Mouse (Mus musculus): Measurements from ENCODE around the gene Dennd4a. TPM values are rescaled to one million over a fixed set of nuclear protein-coding genes. Genes with fewer than 3 reads are reported as not detected.
A peak's percentile ranks its signal among the peaks of the same experiment; 100 is the strongest.
"Not testable (repeated sequence)": the region's sequence is repeated elsewhere in the genome, so short reads cannot be mapped to it uniquely, and the experiment has no call there.

Dennd4a gene
- polyA plus RNA-seq, 2 experiments: 8.7 to 9.7 TPM

GRCm38 (mm10) chr9:64807061-64807808 is 3.9 kb upstream of the Dennd4a start:
- H3K9me3 ChIP-seq (ENCODE audit: control insufficient read depth, low read length): no peaks in the 10 kb centered on the region
- no peak for ATAC-seq (ENCODE audit: low FRiP score, low read depth)
- H3K27ac ChIP-seq (replicated peaks; ENCODE audit: low read depth, low read length): no peak overlapping the region
- H3K4me1 ChIP-seq (ENCODE audit: control insufficient read depth, insufficient read depth, low read length): peaks cover 9% of the 10 kb centered on the region; the same call in 1 of the 2 replicates
- no peak overlapping the region for H3K9ac ChIP-seq (ENCODE audit: low read depth, low read length, severe bottlenecking)
- H3K36me3 ChIP-seq (ENCODE audit: control insufficient read depth, insufficient read depth, low read length): no peaks in the 10 kb centered on the region
- no peak for DNase-seq (ENCODE audit: low spot score)
- 69% methylated on average over 14 of the region's 14 CpGs for WGBS
- H3K4me2 ChIP-seq (replicated peaks; ENCODE audit: low read depth, low read length, severe bottlenecking): no peak overlapping the region
- H3K4me3 ChIP-seq (replicated peaks; ENCODE audit: low read length): no peak overlapping the region
- no peak for TF ChIP-seq POLR2A (IDR thresholded peaks at IDR 0.05; ENCODE audit: borderline replicate concordance, extremely low read depth, insufficient read depth, insufficient read length)
- H3K27me3 ChIP-seq (ENCODE audit: control insufficient read depth, insufficient read depth, low read length): no peaks in the 10 kb centered on the region

- ATAC-seq (ENCODE audit: low FRiP score, low read depth) (no peak), DNase-seq (ENCODE audit: low spot score) (no peak)
- Histone ChIP-seq H3K27me3 (ENCODE audit: control insufficient read depth, insufficient read depth, low read length) (no peaks in the 10 kb centered on the region), H3K4me1 (ENCODE audit: control insufficient read depth, insufficient read depth, low read length) (peaks cover 10% of the 10 kb centered on the region; the same call in 1 of the 2 replicates), H3K4me3 (replicated peaks; ENCODE audit: low read length) (no peak overlapping the region), H3K27ac (replicated peaks; ENCODE audit: low read depth, low read length) (no peak overlapping the region), H3K4me2 (replicated peaks; ENCODE audit: low read depth, low read length, severe bottlenecking) (no peak overlapping the region), H3K9ac (ENCODE audit: low read depth, low read length, severe bottlenecking) (no peak overlapping the region), H3K9me3 (ENCODE audit: control insufficient read depth, low read length) (no peaks in the 10 kb centered on the region), H3K36me3 (ENCODE audit: control insufficient read depth, insufficient read depth, low read length) (no peaks in the 10 kb centered on the region)
- 80% methylated on average over 3 of the region's 3 CpGs for WGBS
- TF ChIP-seq POLR2A (IDR thresholded peaks at IDR 0.05; ENCODE audit: borderline replicate concordance, extremely low read depth, insufficient read depth, insufficient read length): no peak
Observed at GRCm38 (mm10) chr9:64809851-64810250, 1.3 kb upstream of the Dennd4a start.

- 1% methylated on average over 39 of the region's 59 CpGs for WGBS
- DNase-seq (ENCODE audit: low spot score): peak; percentile 32
Observed at GRCm38 (mm10) chr9:64811538-64812474, 666 bp downstream of the Dennd4a start.

GRCm38 (mm10) chr9:64812475-64812860 is 1.3 kb downstream of the Dennd4a start:
- Histone ChIP-seq H3K27ac (replicated peaks; ENCODE audit: low read depth, low read length) (no peak overlapping the region), H3K9me3 (ENCODE audit: control insufficient read depth, low read length) (no peaks in the 10 kb centered on the region), H3K27me3 (ENCODE audit: control insufficient read depth, insufficient read depth, low read length) (no peaks in the 10 kb centered on the region), H3K4me3 (replicated peaks; ENCODE audit: low read length) (peak overlapping the region; percentile 82), H3K36me3 (ENCODE audit: control insufficient read depth, insufficient read depth, low read length) (no peaks in the 10 kb centered on the region), H3K4me1 (ENCODE audit: control insufficient read depth, insufficient read depth, low read length) (peaks cover 10% of the 10 kb centered on the region; the same call in 1 of the 2 replicates), H3K4me2 (replicated peaks; ENCODE audit: low read depth, low read length, severe bottlenecking) (peak overlapping the region; percentile 73), H3K9ac (ENCODE audit: low read depth, low read length, severe bottlenecking) (0 out of 2 replicates have a peak overlapping the region, but pooled peaks have one; percentile 71)
- DNase-seq (ENCODE audit: low spot score): no peak
- no peak for TF ChIP-seq POLR2A (IDR thresholded peaks at IDR 0.05; ENCODE audit: borderline replicate concordance, extremely low read depth, insufficient read depth, insufficient read length)
- WGBS: 29% methylated on average over 1 of the region's 1 CpGs
- no peak for ATAC-seq (ENCODE audit: low FRiP score, low read depth)

More at GRCm38 (mm10) chr9:64811538-64812474, 666 bp downstream of the Dennd4a start:
- no peaks in the 10 kb centered on the region for H3K36me3 ChIP-seq (ENCODE audit: control insufficient read depth, insufficient read depth, low read length)
- peak overlapping the region; percentile 71 for H3K9ac ChIP-seq (ENCODE audit: low read depth, low read length, severe bottlenecking)
- H3K4me3 ChIP-seq (replicated peaks; ENCODE audit: low read length): peak overlapping the region; percentile 82
- no peak for TF ChIP-seq POLR2A (IDR thresholded peaks at IDR 0.05; ENCODE audit: borderline replicate concordance, extremely low read depth, insufficient read depth, insufficient read length)
- H3K9me3 ChIP-seq (ENCODE audit: control insufficient read depth, low read length): no peaks in the 10 kb centered on the region
- H3K4me1 ChIP-seq (ENCODE audit: control insufficient read depth, insufficient read depth, low read length): peaks cover 10% of the 10 kb centered on the region; the same call in 1 of the 2 replicates
- peak; percentile 55 for ATAC-seq (ENCODE audit: low FRiP score, low read depth)
- peak overlapping the region; percentile 82 for H3K27ac ChIP-seq (replicated peaks; ENCODE audit: low read depth, low read length)
- H3K27me3 ChIP-seq (ENCODE audit: control insufficient read depth, insufficient read depth, low read length): no peaks in the 10 kb centered on the region
- H3K4me2 ChIP-seq (replicated peaks; ENCODE audit: low read depth, low read length, severe bottlenecking): peak overlapping the region; percentile 73

- ATAC-seq (ENCODE audit: low FRiP score, low read depth) (no peak), DNase-seq (ENCODE audit: low spot score) (no peak)
- no peak for TF ChIP-seq POLR2A (IDR thresholded peaks at IDR 0.05; ENCODE audit: borderline replicate concordance, extremely low read depth, insufficient read depth, insufficient read length)
- 82% methylated on average over 6 of the region's 6 CpGs for WGBS
- H3K4me3 ChIP-seq (replicated peaks; ENCODE audit: low read length): no peak overlapping the region
- no peak overlapping the region for H3K9ac ChIP-seq (ENCODE audit: low read depth, low read length, severe bottlenecking)
- no peaks in the 10 kb centered on the region for H3K36me3 ChIP-seq (ENCODE audit: control insufficient read depth, insufficient read depth, low read length)
- no peak overlapping the region for H3K4me2 ChIP-seq (replicated peaks; ENCODE audit: low read depth, low read length, severe bottlenecking)
- no peak overlapping the region for H3K27ac ChIP-seq (replicated peaks; ENCODE audit: low read depth, low read length)
- no peaks in the 10 kb centered on the region for H3K27me3 ChIP-seq (ENCODE audit: control insufficient read depth, insufficient read depth, low read length)
- peaks cover 10% of the 10 kb centered on the region; the same call in 1 of the 2 replicates for H3K4me1 ChIP-seq (ENCODE audit: control insufficient read depth, insufficient read depth, low read length)
- no peaks in the 10 kb centered on the region for H3K9me3 ChIP-seq (ENCODE audit: control insufficient read depth, low read length)
Observed at GRCm38 (mm10) chr9:64814273-64814672, 3.1 kb downstream of the Dennd4a start.

- not testable (repeated sequence) for ATAC-seq (ENCODE audit: low FRiP score, low read depth); H3K9me3 ChIP-seq (ENCODE audit: control insufficient read depth, low read length); H3K27ac ChIP-seq (replicated peaks; ENCODE audit: low read depth, low read length); H3K36me3 ChIP-seq (ENCODE audit: control insufficient read depth, insufficient read depth, low read length); H3K4me3 ChIP-seq (replicated peaks; ENCODE audit: low read length); H3K9ac ChIP-seq (ENCODE audit: low read depth, low read length, severe bottlenecking); H3K4me1 ChIP-seq (ENCODE audit: control insufficient read depth, insufficient read depth, low read length); H3K27me3 ChIP-seq (ENCODE audit: control insufficient read depth, insufficient read depth, low read length); DNase-seq (ENCODE audit: low spot score); H3K4me2 ChIP-seq (replicated peaks; ENCODE audit: low read depth, low read length, severe bottlenecking)
- WGBS: 92% methylated on average over 4 of the region's 4 CpGs
Observed at GRCm38 (mm10) chr9:64819686-64820085, 8.5 kb downstream of the Dennd4a start.

Data from limb, embryonic 14.5 days (tissue).